Mouse (Mus musculus) forebrain, embryonic 11.5 days (tissue): ENCODE data around the gene Sptbn2. TPM values are rescaled to one million over a fixed set of nuclear protein-coding genes. Genes with fewer than 3 reads are reported as not detected.

Experiments
- ATAC-seq: fragments of 200-750 bp; cut with Nextera tagmentation; replicated peaks from 2 replicates; pipeline ENCODE4 v1.8.0; 2017; ENCODE audit warnings: moderate TSS enrichment; ENCODE audit not compliant: low FRiP score
- DNase-seq: peaks from one replicate; pipeline ENCODE4 v3.0.0-alpha.2; 2017; ENCODE audit warnings: low spot score
- H3K27ac ChIP-seq: fragments of 300-500 bp; sonication (generic); 2 replicates; pipeline ENCODE4 v1.5.1; 2014; ENCODE audit warnings: low read depth, low read length
- H3K27me3 ChIP-seq: fragments of 300-500 bp; sonication (generic); 2 replicates; pipeline ENCODE4 v1.6.1; 2014; ENCODE audit warnings: mild to moderate bottlenecking, low read length, mixed read lengths; ENCODE audit not compliant: control insufficient read depth, insufficient read depth
- H3K36me3 ChIP-seq: fragments of 300-500 bp; sonication (generic); 2 replicates; pipeline ENCODE4 v1.6.1; 2014; ENCODE audit warnings: mild to moderate bottlenecking, low read length, moderate library complexity, mixed read lengths; ENCODE audit not compliant: control insufficient read depth, insufficient read depth
- H3K4me1 ChIP-seq: fragments of 300-500 bp; sonication (generic); replicated peaks from 2 replicates; pipeline ENCODE4 v1.6.1; 2014; ENCODE audit warnings: low read length, mixed read lengths; ENCODE audit not compliant: control insufficient read depth, insufficient read depth
- H3K4me2 ChIP-seq: fragments of 300-500 bp; sonication (generic); 2 replicates; pipeline ENCODE4 v1.6.1; 2014; ENCODE audit warnings: low read depth, mild to moderate bottlenecking, low read length, moderate library complexity, mixed read lengths; ENCODE audit not compliant: severe bottlenecking
- H3K4me3 ChIP-seq: fragments of 300-500 bp; sonication (generic); 2 replicates; pipeline ENCODE4 v1.5.1; 2014; ENCODE audit warnings: low read depth, low read length
- H3K9ac ChIP-seq: fragments of 300-500 bp; sonication (generic); 2 replicates; pipeline ENCODE4 v1.6.1; 2014; ENCODE audit warnings: low read length
- H3K9me3 ChIP-seq: fragments of 300-500 bp; sonication (generic); 2 replicates; pipeline ENCODE4 v1.6.1; 2016; ENCODE audit warnings: low read length, mixed read lengths; ENCODE audit not compliant: control insufficient read depth
- WGBS: fragments of 180-500 bp; shearing (Covaris S2); extraction: QIAGEN DNeasy Blood & Tissue Kit; methylation state at CpG from one replicate; pipeline ENCODE4 v1.1.7; 2014; 5-methylcytosine and 5-hydroxymethylcytosine counted together
- polyA plus RNA-seq: library from polyadenylated mRNA; unstranded; fragments of >200 nt; fragmentation: Nextera tagmentation; extraction: Ambion mirVana; gene quantifications from 2 replicates; pipeline ENCODE4 v1.2.1, GENCODE M21; 2014

Sptbn2 gene
- polyA plus RNA-seq, 1 experiment from 2014 or later, result 16.7 TPM

DNA sequence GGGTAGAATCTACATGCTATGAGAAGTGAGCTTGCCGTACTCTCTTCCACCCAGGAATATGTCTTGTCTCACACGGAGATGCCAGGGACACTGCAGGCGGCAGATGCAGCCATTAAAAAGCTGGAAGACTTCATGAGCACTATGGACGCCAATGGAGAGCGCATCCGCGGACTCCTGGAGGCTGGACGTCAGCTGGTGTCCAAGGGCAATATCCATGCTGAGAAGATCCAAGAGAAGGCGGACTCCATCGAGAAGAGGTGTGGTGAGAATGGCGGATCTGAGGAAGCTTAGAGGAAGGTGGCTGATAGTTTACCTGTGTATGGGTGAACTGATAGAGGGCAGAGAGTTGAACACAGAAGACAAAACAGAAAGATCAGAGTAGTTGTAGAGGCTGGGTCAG, 28.1 kb downstream of the Sptbn2 start:
- DNase-seq, result peak; percentile 32
- H3K36me3 ChIP-seq, result peaks cover 5% of the 10 kb centered on the region
- no peak overlapping the region for H3K4me3 ChIP-seq
- H3K9me3 ChIP-seq, result no peaks in the 10 kb centered on the region
- H3K27ac ChIP-seq, result no peak overlapping the region
- H3K9ac ChIP-seq, result no peak overlapping the region
- no peak for ATAC-seq
- 91% methylated on average over 11 of the region's 11 CpGs for WGBS
- no peak overlapping the region for H3K4me2 ChIP-seq
- H3K27me3 ChIP-seq, result no peaks in the 10 kb centered on the region
- no peaks in the 10 kb centered on the region for H3K4me1 ChIP-seq

DNA sequence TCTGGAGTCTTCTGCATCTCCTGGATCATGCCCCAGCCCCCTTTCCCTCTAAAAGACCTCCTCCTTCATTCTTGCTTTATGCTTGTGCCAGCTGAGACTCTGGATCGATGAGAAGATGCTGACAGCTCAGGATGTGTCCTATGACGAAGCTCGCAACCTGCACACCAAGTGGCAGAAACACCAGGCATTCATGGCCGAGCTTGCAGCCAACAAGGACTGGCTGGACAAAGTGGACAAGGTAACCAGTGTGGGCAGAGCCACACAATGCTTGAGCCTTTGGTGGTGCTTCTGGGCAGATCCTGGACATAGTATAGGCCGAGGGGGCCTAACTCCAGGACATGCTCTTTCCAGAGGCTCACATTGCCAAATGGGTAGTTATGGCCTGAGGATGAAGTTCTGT, 28.8 kb downstream of the Sptbn2 start:
- Histone ChIP-seq H3K9me3 (no peaks in the 10 kb centered on the region), H3K9ac (no peak overlapping the region), H3K4me1 (no peaks in the 10 kb centered on the region), H3K27me3 (no peaks in the 10 kb centered on the region), H3K27ac (no peak overlapping the region), H3K4me3 (no peak overlapping the region), H3K36me3 (no peaks in the 10 kb centered on the region; the same call in 1 of the 2 replicates), H3K4me2 (no peak overlapping the region)
- WGBS, result 87% methylated on average over 5 of the region's 5 CpGs
- ATAC-seq (no peak), DNase-seq (peak; percentile 19)

DNA sequence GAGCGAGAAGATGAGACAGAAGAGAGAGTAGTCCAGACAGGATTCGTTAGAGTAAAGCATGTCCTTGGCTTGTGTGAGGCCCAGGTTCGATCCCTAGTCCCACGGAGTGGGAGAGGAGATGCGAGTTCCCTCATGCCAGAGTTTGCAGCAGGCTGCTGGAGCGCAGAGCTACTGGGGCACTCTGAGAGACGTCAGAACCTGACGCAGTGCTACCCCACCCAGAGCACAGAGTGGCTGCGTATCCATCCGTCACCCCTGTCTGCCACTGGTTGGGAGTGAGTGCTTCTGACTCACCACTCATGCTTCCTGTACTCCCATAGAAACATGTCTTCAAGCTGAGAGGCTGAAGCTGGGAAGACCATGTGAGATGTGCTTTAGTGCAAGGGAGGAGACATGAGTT, 30.5 kb downstream of the Sptbn2 start:
- H3K9ac ChIP-seq, result no peak overlapping the region
- no peak overlapping the region for H3K4me2 ChIP-seq
- no peak overlapping the region for H3K27ac ChIP-seq
- 87% methylated on average over 10 of the region's 10 CpGs for WGBS
- ATAC-seq (no peak), DNase-seq (peak; percentile 51)
- no peaks in the 10 kb centered on the region for H3K27me3 ChIP-seq
- H3K4me3 ChIP-seq, result no peak overlapping the region
- no peaks in the 10 kb centered on the region for H3K4me1 ChIP-seq
- no peaks in the 10 kb centered on the region; the same call in 1 of the 2 replicates for H3K36me3 ChIP-seq
- no peaks in the 10 kb centered on the region for H3K9me3 ChIP-seq

DNA sequence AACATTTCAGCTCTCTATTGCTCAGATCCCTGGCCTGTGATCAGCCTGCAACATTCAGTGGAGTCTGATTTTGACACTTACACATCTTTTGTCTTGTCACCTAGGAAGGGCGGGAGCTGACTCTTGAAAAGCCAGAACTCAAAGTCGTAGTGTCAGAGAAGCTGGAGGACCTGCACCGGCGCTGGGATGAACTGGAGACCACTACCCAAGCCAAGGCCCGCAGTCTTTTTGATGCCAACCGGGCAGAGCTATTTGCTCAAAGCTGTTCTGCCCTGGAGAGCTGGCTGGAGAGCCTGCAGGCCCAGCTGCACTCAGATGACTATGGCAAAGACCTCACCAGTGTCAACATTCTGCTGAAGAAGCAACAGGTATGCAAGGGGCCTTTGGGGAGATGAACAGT, 31.3 kb downstream of the Sptbn2 start:
- Histone ChIP-seq H3K27me3 (no peaks in the 10 kb centered on the region), H3K4me2 (no peak overlapping the region), H3K9me3 (no peaks in the 10 kb centered on the region), H3K4me3 (no peak overlapping the region), H3K4me1 (no peaks in the 10 kb centered on the region), H3K27ac (no peak overlapping the region), H3K9ac (no peak overlapping the region), H3K36me3 (no peaks in the 10 kb centered on the region; the same call in 1 of the 2 replicates)
- DNase-seq, result peak; percentile 41
- ATAC-seq, result no peak
- 92% methylated on average over 6 of the region's 6 CpGs for WGBS

DNA sequence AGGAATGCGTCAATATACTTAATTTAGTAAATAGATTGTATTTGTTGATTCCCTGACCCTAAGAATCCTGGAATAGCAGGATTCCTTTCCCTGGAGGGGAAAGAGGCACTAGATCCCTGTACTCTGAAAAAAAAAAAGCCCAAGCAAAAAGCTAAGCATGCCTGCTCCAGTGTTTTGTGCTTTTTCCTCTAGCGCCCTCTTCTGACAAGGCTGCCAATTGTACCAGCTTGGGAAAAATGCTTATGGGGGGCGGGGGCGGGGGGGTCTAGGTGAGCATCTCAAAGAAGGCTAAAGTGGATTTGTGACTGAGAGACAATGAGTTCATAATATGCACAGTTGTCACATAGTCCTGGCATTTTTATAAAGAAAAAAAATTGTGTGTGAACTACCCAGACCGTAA, 32.6 kb downstream of the Sptbn2 start:
- WGBS, result 37% methylated on average over 5 of the region's 5 CpGs
- H3K36me3 ChIP-seq, result no peaks in the 10 kb centered on the region; the same call in 1 of the 2 replicates
- no peaks in the 10 kb centered on the region for H3K27me3 ChIP-seq
- no peak overlapping the region for H3K27ac ChIP-seq
- H3K9me3 ChIP-seq, result no peaks in the 10 kb centered on the region
- no peak overlapping the region for H3K4me3 ChIP-seq
- ATAC-seq (no peak), DNase-seq (no peak)
- H3K9ac ChIP-seq, result no peak overlapping the region
- H3K4me1 ChIP-seq, result no peaks in the 10 kb centered on the region
- no peak overlapping the region for H3K4me2 ChIP-seq

DNA sequence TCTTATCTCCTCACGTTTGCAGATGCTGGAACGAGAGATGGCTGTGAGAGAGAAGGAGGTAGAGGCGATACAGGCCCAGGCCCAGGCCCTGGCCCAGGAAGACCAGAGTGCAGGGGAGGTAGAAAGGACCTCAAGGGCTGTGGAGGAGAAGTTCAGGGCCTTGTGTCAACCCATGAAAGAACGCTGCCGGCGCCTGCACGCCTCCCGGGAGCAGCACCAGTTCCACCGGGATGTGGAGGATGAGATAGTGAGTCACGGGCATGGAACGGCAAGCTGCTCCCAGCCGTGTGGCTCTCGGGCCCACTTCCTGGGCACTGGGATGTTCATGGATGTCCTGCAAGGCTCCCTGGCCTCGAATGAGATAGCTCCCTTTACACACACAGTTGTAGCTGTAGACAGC, 33.1 kb downstream of the Sptbn2 start:
- Histone ChIP-seq H3K4me1 (no peaks in the 10 kb centered on the region), H3K27ac (no peak overlapping the region), H3K4me3 (no peak overlapping the region), H3K9me3 (no peaks in the 10 kb centered on the region), H3K36me3 (no peaks in the 10 kb centered on the region; the same call in 1 of the 2 replicates), H3K27me3 (no peaks in the 10 kb centered on the region), H3K9ac (no peak overlapping the region), H3K4me2 (no peak overlapping the region)
- no peak for DNase-seq
- ATAC-seq, result no peak
- 84% methylated on average over 14 of the region's 14 CpGs for WGBS

DNA sequence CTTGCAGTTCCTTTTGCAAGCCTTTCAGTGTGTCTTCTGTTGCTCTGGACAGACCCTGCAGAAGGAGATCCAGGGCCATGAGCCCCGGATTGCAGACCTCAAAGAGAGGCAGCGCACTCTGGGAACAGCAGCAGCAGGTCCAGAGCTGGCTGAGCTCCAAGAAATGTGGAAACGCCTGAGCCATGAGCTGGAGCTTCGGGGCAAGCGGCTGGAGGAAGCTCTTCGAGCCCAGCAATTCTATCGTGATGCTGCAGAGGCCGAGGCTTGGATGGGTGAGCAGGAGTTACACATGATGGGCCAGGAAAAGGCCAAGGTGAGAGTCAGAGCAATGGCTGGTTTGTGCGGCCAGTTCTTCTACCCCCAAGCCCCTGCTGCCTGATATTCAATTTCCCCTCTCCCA, 34.1 kb downstream of the Sptbn2 start:
- Histone ChIP-seq H3K4me2 (no peak overlapping the region), H3K4me3 (no peak overlapping the region), H3K27ac (no peak overlapping the region), H3K27me3 (no peaks in the 10 kb centered on the region), H3K9ac (no peak overlapping the region), H3K4me1 (no peaks in the 10 kb centered on the region), H3K9me3 (no peaks in the 10 kb centered on the region), H3K36me3 (no peaks in the 10 kb centered on the region; the same call in 1 of the 2 replicates)
- DNase-seq (no peak), ATAC-seq (no peak)
- 89% methylated on average over 9 of the region's 9 CpGs for WGBS

DNA sequence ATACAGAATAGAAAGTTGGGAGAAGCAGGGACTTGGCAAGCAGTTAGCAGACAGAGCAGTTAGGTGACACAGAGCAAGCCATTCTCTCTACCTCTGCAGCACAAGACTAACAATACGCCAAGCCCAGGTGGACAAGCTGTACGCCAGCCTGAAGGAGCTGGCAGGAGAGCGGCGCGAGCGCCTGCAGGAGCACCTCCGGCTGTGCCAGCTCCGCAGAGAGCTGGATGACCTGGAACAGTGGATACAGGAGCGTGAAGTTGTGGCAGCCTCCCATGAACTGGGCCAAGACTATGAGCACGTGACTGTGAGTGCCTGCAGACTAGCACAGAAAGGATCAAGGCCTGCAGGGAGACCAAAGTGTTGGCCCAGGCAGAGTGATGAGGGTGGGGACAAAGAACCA, 34.7 kb downstream of the Sptbn2 start:
- no peaks in the 10 kb centered on the region for H3K9me3 ChIP-seq
- WGBS, result 94% methylated on average over 10 of the region's 10 CpGs
- ATAC-seq, result no peak
- H3K27ac ChIP-seq, result no peak overlapping the region
- no peak overlapping the region for H3K4me2 ChIP-seq
- no peaks in the 10 kb centered on the region for H3K27me3 ChIP-seq
- no peaks in the 10 kb centered on the region; the same call in 1 of the 2 replicates for H3K36me3 ChIP-seq
- no peak overlapping the region for H3K4me3 ChIP-seq
- no peaks in the 10 kb centered on the region for H3K4me1 ChIP-seq
- no peak overlapping the region for H3K9ac ChIP-seq
- DNase-seq, result no peak

DNA sequence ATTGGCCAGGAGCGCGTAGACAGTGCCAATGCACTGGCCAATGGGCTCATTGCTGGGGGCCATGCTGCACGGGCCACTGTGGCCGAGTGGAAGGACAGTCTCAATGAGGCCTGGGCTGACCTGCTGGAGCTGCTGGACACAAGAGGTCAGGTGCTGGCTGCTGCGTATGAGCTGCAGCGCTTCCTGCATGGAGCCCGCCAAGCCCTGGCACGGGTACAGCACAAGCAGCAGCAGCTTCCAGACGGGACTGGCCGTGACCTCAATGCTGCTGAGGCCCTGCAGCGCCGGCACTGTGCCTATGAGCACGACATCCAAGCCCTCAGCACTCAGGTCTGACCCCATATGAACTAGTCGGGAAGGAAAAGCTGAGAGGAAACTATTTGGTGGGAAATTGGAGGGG, 35.6 kb downstream of the Sptbn2 start:
- Histone ChIP-seq H3K4me1 (no peaks in the 10 kb centered on the region), H3K36me3 (no peaks in the 10 kb centered on the region; the same call in 1 of the 2 replicates), H3K27me3 (no peaks in the 10 kb centered on the region), H3K4me3 (no peak overlapping the region), H3K4me2 (no peak overlapping the region), H3K27ac (no peak overlapping the region), H3K9ac (no peak overlapping the region), H3K9me3 (no peaks in the 10 kb centered on the region)
- WGBS, result 90% methylated on average over 14 of the region's 14 CpGs
- DNase-seq, result no peak
- ATAC-seq, result no peak
